Mouse (Mus musculus) layer of hippocampus, adult 2 months (tissue): Measurements from ENCODE around the gene Ppm1n. TPM values are rescaled to one million over a fixed set of nuclear protein-coding genes. Genes with fewer than 3 reads are reported as not detected.

Source experiments
- DNase-seq, 2 experiments: peaks; one replicate each; pipeline ENCODE4 v3.0.0; 2022; ENCODE audit warnings: low spot score in 2 of 2
- H3K27ac ChIP-seq: fragments of 200-600 bp; 2 replicates; pipeline ENCODE4 v1.8.1; 2022
- H3K4me3 ChIP-seq: fragments of 200-600 bp; 2 replicates; pipeline ENCODE4 v1.8.1; 2022; ENCODE audit warnings: mild to moderate bottlenecking
- CTCF ChIP-seq: fragments of 200-600 bp; conservative IDR thresholded peaks from 2 replicates; pipeline ENCODE4 v1.8.1; 2022; ENCODE audit warnings: antibody characterized with exemption, mild to moderate bottlenecking, moderate library complexity
- total RNA-seq, 2 experiments: library from RNA; stranded (reverse); gene quantifications; 2 replicates each; pipeline ENCODE4 v1.2.3; 2021

Gene Ppm1n
- total RNA-seq, 2 experiments from 2014 or later, result not detected

DNA sequence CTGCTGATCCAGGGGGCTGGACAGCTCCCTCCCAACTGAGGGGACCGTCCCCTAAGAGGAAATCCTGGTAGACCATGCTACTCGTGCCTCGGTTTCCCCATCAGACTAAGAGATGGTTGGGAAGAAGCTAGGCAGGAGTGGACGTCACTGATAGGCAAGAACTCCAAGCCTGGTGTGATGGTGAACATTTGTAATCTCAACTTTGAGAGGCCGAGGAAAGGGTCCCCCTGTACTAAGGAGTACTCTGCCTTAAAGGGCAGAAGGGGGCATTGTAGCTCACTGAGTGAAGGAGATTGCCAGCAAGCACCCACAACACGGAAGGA lies 25.5 kb upstream of the Ppm1n start:
- no peak overlapping the region for H3K4me3 ChIP-seq

DNA sequence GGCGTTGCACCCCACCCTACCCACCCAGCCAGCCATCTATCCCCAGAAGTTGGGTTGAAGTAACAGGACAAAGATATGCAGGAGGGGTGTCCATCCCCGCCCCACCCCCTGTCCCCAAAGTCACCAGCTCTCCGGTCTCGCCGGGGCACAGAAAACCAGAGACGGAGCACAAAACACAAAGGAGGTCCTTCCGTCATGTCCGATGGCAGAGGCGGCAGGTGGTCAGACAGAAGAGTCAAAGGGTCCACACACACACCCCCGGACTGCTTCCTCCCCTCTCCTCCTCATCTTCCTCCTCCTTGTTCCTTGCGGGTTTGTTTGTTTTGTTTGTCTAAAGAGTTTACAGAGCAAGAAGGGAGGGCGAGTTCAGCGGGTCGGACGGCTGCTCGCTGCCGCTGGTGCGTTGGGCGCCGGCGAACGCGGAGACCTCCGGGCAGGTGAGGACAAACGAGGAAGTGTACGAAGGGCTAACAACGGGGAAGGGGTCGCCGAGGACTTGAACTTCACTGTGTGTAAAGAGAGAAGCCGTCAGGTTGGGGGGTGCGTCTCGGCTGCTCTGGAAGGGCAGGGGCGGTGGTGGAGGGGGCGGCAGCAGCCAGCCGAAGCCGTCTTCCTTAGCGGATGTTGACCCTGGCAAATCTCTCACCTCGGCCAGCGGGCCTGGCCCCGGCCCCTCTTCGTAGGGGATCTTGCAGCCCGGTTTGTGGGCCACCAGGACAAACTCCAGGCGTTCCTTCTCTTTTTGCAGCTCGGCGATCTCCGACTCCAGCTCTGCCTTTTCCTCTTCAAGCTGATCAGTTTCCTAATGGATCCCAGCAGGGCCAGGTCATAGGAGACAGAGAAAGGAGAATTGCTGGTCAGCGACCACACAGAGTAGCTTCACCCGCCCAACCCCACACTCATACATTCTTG lies 24.9 kb upstream of the Ppm1n start:
- DNase-seq, result no peak
- no peak overlapping the region for H3K27ac ChIP-seq
- peak overlapping the region; percentile 33 for H3K4me3 ChIP-seq
- TF ChIP-seq CTCF, result no peak

More for the DNA sequence above, 25.5 kb upstream of the Ppm1n start:
- DNase-seq, result no peak
- TF ChIP-seq CTCF, result no peak
- H3K27ac ChIP-seq, result no peak overlapping the region

DNA sequence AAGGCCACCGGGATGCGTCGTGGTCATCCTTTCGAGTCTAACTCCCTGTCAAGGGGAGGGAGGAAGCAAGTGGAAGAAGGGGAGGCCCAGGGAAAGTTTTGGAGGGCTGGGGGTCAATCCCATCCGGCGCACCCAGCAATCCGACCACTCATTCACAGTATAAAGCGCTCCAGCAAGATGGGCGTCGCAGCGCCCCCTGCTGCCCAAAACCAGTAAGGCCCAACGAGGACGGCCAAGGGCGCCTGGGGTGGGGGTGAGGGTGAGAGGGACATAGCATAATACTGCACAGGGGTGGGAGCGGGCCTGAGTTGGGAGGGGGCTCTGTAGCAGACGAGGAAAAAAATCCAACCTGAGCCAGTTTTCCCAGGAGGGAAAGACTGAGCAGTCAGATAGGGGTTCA lies 23.9 kb upstream of the Ppm1n start:
- peak in 1 of 2 experiments; percentile 83 for DNase-seq
- H3K4me3 ChIP-seq, result peak overlapping the region; percentile 15; the same call in 1 of the 2 replicates
- no peak overlapping the region for H3K27ac ChIP-seq
- TF ChIP-seq CTCF, result peak; percentile 94

DNA sequence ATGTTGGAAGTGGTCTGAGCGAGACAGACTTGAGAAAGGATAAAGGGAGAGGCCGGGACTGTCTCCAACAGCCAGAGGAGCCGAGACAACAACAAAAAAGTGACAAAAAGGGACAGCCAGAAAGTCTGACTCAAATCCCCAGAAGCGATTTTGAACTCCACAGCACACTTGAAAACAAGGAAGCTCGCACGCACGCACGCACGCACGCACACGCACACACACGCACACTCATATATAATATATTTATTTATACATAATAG lies 23.1 kb upstream of the Ppm1n start:
- Histone ChIP-seq H3K4me3 (no peak overlapping the region), H3K27ac (no peak overlapping the region)
- TF ChIP-seq CTCF, result no peak
- DNase-seq, result no peak

DNA sequence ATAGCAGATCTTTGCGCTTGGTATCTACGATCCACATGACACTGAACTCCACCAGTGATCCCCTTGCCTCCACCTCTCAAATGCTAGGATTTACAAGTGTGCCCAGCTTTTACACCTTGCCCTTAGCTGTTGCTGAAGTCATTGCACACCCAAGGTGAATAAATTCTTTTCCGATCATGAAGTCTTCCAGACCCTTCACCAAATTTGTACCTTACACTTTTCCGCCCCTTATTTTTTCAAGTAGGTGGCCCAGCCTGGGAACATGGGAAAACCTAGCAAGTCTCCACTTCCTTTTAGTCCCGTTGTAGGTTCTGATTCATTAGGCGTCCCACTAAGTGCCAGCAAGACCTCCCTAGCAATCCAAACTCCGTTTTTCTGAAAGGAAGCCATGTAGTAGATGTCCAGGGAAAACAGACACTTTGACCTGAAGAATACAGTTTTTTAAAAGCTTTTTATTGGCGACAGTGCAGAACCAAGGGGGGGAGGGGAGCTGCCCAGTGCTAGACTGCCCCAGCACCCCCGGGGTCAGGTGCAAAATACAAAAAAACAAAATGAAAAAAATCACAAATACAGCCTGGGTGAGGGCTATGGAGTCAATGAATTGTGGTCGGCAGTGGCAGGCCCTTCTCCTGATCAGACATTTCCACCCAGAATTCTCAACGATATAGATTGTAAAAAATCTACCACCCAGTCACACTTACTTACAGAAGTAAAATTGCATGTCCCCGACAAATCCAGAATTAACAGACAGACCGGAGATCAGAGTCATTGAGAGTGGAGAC lies 22.6 kb upstream of the Ppm1n start:
- H3K4me3 ChIP-seq, result no peak overlapping the region
- no peak overlapping the region for H3K27ac ChIP-seq
- DNase-seq, result no peak
- no peak for TF ChIP-seq CTCF

DNA sequence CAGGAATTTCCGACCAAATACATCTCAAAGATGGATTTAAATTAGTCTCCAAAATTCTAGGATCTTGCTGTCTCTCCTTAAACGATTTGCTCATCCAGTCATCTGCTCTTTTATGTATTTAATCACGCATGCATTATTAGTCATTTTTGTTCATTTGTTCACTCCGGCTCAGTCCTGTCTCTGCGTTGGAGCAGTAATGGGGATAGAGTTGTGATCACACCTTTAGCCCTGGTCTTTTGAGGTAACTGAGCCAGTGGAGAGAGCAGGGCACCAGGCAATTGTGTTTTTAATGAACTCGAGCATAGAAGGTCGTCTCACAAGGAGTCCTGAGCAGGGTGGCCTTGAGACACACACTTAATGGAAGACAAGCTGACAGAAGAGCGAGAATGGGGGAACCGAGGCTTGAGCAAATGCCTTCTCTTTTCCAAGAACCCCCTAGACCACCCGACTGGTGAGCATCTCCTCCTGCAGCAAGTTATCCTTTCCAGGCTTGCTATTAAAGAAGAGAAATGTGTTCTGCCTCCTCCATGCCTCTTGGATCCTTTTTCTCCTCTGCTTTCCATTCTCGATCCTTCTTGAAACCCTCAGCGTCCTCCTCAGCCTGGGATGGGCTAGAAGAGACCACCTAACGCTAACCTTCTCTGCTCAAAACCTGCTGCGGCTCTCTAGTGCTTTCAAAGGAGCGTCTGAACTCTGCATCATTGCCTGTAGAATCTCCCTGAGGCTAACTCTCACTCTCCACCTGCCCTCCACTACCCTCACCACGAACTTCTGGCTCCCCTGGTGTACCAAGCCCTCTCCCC lies 21.8 kb upstream of the Ppm1n start:
- peak overlapping the region; percentile 94 for H3K27ac ChIP-seq
- DNase-seq, result no peak
- TF ChIP-seq CTCF, result no peak
- peak overlapping the region; percentile 67 for H3K4me3 ChIP-seq

DNA sequence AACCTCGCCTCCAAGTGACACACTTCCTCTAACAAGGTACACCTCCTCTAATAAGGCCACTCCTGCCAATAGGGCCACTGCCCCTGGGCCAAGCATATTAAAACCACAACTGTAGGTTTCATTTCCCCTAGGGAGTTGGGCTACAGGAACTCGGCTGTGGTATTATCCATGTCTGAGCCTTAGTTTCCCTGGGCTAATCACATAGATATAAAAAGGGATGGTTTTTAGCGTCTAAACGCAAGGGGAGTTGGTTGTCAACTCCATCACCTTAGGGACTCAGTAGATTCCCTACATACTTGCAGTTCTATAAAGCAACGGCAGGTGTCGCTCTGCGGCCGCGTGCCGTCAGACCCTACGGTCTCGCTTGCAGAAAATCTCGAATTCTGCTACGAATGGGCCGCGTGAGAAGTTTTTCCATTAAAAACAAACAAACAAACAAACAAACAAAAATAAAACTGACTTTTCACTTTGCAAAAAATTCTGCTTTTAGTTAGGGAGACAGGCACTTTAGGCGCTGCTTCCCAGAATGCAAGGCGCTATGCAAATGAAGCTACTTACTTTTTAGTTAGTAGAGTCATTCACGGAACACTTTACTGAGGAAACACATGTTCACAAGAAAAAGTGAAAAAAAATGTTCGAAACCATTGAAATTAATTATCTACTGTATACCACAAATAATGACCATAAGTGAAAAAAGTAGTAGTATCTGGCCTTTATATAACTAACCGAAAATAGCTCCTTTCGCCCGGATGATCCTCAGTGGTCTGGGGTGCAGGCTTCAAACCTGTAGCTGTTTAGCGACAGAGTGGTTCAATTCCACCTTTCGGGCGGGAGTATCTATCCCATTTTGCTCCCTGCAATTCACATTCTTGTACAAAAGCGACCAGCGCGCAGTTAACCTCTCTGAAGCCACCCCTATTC lies 20.9 kb upstream of the Ppm1n start:
- DNase-seq, result peak in 1 of 2 experiments; percentile 82
- Histone ChIP-seq H3K4me3 (peak overlapping the region; percentile 67), H3K27ac (peak overlapping the region; percentile 94)
- peak; percentile 97 for TF ChIP-seq CTCF

DNA sequence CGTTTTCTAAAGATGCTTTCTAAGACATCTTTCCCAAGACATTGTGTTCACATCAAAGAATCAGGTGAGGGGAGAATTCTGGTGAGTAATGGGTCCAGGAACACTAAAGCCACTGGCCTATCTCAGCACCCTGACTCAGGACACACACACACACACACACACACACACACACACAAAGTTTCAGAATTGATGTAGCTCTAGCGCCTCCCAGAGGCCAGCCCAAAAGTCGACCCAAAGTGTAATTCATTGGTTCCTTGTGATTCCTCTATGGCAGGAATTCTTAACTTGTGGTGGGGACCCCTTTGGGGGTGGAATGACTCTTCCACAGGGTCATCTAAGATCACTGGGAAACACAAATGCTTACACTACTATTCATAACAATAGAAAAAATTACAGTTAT lies 19.3 kb upstream of the Ppm1n start:
- peak; percentile 72 for TF ChIP-seq CTCF
- peak in 1 of 2 experiments; percentile 54 for DNase-seq
- H3K4me3 ChIP-seq, result no peak overlapping the region
- H3K27ac ChIP-seq, result no peak overlapping the region

DNA sequence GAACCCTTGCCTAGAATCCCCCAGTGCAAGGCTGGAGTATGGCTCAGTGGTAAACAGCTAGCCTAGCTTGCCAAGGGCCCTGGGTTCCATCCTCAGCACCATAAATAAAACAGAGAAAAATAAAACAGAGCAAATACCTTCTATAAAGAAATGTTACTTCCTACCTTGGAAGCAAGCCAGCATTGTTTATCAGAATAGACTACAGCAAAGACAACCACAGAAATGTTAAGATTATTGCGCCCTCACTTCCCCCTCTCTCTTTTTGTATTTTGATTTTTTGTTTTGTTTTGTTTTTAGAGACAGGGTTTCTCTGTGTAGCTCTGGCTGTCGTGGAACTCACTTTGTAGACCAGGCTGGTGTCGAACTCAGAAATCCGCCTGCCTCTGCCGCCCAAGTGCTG lies 17.9 kb upstream of the Ppm1n start:
- no peak for TF ChIP-seq CTCF
- no peak overlapping the region for H3K27ac ChIP-seq
- no peak for DNase-seq
- H3K4me3 ChIP-seq, result no peak overlapping the region

DNA sequence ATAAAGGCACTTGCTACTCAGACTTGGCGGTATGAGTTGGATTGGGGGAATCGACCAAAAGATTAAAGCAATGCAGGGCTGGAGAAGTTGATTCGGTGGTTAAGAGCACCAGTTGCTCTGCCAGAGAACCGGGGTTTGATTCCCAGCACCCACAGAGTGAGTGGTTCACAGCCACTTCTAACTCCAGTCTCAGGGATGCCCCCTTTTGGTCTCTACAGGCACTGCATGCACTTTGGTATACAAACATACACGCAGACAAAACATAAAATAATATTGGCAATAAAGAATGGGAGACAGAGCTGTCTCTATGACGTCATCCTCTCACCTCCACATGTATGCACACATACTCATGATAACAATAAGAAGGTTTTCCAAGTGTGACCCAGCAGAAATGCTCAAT lies 17.2 kb upstream of the Ppm1n start:
- Histone ChIP-seq H3K27ac (no peak overlapping the region), H3K4me3 (no peak overlapping the region)
- peak; percentile 53 for TF ChIP-seq CTCF
- no peak for DNase-seq

DNA sequence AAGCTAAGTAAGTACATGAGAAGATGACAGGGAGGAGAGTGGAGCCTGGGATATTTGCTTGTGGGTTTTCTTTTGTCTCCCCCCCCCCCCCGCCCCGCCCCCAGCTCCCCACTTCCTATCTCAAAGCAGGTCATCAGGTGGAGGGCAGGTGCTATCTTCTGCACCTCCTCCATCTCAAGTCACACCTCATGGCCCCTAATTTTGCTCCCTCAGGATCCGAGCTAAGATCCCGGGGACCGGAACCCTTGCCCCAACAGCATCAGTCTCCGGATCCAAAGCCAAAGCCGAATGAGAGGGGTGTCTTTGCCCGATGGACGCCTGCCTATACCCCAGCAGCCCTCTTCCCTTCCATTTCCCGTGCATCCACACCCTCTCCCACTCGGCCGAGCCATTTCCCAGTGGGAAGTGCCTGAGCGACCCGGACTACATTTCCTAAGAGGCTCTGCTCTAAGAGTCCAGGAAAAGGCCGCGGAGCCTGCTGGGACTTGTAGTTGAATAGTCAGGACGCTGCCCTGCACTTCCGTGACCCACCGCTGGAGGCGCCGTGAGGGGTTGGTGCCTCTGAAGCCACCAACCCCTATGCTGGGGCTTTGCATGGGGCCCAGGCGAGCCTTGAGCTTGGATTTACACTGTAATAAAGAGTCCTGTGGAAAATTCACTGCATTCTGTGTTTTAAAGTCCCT lies 15.8 kb upstream of the Ppm1n start:
- peak overlapping the region; percentile 45 for H3K4me3 ChIP-seq
- peak; percentile 95 to 100 for DNase-seq
- TF ChIP-seq CTCF, result peak; percentile 100
- H3K27ac ChIP-seq, result peak overlapping the region; percentile 78
